Mouse (Mus musculus) heart, postnatal 14 days (tissue): ENCODE measurements around the gene Hectd3. TPM values are rescaled to one million over a fixed set of nuclear protein-coding genes. Genes with fewer than 3 reads are reported as not detected.
A peak's percentile ranks its signal among the peaks of the same experiment; 100 is the strongest.

Experiments used
- DNase-seq, 2 experiments: peaks; one replicate each; pipeline ENCODE4 v3.0.0; 2021 to 2022
- intact Hi-C: fragments of 180-260 bp; cut with DNase I; formaldehyde crosslinking; loops from one replicate; pipeline ENCODE4 v1.15.1; 2025
- total RNA-seq, 2 experiments: library from RNA; stranded (reverse); gene quantifications; 2 replicates each; pipeline ENCODE4 v1.2.3; 2021

Gene Hectd3
- total RNA-seq, 2 experiments from 2014 or later, result 18.6 to 18.9 TPM

DNA sequence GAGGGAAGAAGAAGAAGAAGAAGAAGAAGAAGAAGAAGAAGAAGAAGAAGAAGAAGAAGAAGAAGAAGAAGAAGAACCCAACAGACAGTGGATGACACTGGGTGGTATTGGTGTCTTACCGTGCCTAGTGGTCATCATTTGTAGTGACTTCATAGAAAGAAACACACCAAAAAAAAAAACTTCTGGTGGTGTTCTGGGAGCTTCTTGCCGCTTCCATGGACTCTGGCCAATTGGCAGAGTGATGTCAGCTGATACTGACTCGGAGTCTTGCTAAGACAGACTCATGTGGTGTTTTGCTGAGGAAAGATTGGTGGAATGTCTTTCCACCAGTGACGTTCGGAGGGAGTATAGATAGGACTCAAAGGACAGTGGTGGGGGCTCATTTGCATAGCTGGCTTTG is 15.1 kb downstream of the Hectd3 start:
- intact Hi-C loops, result no loop called here
- no peak for DNase-seq

DNA sequence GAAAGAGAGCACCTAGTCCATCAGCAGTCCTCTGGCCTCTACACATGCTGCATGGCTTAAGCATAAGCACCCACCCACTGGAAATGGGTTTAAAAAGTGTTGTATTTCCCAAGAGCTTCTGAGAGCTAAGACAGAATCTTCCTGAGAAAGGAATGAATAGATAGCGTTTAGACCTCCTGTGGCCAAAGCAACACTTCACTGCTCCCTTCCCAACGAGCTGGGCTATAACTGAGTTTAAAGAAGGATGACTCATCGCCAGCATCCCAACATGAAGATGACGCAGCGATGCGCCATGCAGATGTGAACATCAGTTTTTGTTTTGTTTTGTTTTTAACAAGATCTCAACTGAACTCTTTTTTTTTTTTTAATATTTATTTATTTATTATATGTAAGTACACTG is 18.5 kb downstream of the Hectd3 start:
- no peak for DNase-seq
- intact Hi-C loops, result no loop called here

DNA sequence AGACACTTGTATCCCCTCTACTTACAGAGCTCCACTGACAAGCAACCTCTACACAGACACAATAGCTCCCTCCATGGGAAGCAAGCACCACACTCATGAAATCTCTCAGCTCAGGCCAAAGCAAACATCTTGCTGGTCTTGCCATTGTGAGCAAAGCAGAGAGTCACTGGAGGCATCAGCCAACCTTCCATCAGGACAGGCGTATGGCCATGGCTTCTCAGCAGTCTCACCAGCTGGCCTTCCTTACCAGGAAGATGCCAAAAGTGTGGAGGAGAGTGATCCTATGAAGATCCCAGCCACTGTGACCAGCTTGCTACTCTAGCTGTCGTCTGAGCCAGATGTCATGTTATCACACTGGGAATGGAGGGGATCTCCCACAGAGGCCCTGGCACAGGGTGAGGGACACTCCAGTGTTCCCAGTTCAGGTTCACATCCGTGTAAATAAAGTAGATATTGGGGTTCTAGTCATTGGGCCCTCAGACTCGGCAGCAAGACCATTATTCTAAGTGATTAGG is 19.8 kb downstream of the Hectd3 start:
- DNase-seq, result no peak
- intact Hi-C loops, result loop anchor here (5.0 kb wide), 1 partner anchor 82 kb away; the partner anchor contains the start of gene Ptch2

DNA sequence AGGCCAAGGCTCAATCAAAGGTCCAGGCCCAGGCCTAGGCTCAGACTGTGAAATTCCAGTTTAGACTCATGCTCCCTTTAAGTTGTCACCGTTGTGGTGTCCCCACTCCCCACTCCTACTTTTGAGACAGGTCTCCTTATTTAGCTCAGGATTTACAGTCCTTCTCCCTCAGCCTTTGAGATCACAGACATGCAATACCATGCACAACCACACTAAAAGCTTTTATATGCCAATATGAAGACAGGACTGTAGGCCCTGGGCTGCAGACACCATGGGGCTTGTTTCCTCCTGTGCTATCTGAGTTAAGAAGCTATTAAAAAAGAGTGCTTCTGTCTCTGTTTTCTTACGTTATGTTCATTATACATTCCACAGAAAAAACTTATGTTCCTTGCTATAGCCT is 22.6 kb downstream of the Hectd3 start:
- DNase-seq, result no peak
- intact Hi-C loops, result loop anchor here (5.0 kb wide), 1 partner anchor 80 kb away; the partner anchor contains the start of gene Ptch2

DNA sequence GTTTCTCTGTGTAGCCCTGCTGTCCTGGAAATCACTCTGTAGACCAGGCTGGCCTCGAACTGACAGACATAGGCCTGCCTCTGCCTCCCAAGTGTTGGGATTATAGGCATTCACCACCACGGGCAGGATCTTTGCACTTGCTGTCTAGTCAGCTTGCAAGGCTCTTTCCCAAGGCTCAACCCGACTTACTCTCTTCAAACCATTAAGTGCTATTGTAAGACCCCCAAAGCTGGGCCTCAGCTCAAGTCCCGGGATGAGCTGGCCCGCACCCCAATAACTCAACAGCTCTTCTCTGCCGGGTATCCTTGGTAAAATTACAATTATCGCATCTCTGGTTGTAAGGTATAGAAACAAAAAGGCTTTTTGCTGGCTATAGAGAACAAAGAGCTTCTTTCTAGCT is 23.2 kb downstream of the Hectd3 start:
- no peak for DNase-seq
- intact Hi-C loops, result loop anchor here (5.0 kb wide), 1 partner anchor 79 kb away; the partner anchor contains the start of gene Ptch2

DNA sequence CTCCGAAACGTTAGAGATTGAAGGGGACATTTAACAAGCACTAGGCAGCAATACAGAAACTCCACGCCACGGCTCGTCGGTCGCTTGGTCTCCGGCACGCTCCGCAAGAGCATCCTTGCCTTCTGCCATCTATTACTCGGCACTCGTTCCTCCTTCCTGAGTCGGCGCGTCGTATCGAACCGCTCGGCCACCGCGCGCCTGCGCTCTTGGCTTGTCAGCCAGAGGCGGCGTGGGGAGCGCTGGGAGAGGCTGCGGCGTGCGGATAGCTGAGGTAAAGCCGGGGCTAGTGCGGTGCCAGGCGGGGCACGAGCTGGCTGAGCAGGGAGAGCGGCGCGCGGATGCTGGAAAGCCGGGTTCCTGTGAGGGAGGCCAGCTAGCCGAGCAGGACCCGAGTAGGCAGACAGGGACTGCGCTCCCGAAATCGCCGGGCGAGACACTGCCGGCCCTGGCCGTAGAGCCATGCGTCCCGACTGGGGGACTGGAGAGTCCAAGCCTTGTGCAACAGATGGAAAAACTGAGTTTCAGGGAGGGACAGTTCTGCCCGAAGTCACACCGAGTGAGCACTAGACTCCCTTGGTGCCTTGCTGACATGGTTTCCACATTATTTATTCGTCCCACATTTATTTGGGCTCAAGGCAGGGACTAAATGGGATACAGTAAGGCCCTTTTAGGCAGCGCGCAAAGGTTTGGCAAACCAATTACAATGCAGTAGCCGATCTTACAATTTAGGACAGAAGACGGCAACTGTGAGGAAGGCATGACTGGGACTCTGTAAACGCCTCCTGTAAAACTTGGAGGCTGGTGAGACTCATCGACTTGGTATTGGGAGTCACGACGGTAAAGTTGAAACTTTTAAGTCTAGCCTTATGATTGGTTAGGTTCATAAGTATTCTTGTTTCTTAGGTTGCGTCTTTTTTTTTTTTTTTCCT is 24.4 kb downstream of the Hectd3 start, which contains the start of gene Eif2b3:
Gene Eif2b3, plus strand, starts transcription at position 197 of the 929 bp plus-strand sequence.
- intact Hi-C loops, result loop anchor here (5.0 kb wide), 1 partner anchor 78 kb away; the partner anchor contains the start of gene Ptch2
- DNase-seq, result peak; percentile 90 to 92

DNA sequence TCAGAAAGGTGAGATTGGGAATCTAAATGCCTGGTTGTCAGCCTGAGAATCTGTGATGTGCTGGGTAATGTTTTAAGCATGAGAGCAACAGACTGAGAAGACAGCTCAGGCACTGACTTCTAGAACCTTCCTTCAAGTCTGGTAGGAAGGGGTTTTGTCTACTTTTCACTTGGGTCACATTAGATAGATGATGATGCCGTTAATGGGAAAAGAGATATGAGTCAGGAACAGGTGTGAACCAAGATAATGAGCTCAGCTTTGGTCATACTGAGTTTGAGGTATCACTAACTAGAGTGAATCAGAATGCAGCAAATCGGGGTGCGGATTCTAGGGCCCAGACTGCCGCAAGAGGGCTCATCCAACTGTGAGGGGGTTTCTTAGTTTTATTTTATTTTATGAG is 28.4 kb downstream of the Hectd3 start:
- intact Hi-C loops, result no loop called here
- DNase-seq, result no peak

DNA sequence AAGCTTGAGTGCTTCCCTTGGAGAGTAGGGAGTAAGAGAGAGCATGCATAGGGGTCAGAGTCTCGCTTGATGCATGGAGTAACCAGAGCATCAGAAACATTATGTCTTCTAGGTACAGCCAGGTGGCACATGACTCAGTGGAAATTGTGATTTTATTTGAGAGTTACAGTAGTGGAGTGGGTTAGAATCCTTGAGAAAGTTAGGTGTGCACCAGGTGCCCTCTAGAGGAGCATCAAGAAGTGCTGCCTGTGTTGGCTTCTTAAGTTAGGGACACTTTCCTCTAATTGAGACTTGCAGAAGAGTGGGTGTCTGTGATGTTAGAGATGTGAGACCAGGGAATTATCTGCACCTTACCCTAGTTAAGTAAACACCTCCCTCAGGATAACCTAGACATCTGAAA is 36.0 kb downstream of the Hectd3 start:
- intact Hi-C loops, result no loop called here
- no peak for DNase-seq

DNA sequence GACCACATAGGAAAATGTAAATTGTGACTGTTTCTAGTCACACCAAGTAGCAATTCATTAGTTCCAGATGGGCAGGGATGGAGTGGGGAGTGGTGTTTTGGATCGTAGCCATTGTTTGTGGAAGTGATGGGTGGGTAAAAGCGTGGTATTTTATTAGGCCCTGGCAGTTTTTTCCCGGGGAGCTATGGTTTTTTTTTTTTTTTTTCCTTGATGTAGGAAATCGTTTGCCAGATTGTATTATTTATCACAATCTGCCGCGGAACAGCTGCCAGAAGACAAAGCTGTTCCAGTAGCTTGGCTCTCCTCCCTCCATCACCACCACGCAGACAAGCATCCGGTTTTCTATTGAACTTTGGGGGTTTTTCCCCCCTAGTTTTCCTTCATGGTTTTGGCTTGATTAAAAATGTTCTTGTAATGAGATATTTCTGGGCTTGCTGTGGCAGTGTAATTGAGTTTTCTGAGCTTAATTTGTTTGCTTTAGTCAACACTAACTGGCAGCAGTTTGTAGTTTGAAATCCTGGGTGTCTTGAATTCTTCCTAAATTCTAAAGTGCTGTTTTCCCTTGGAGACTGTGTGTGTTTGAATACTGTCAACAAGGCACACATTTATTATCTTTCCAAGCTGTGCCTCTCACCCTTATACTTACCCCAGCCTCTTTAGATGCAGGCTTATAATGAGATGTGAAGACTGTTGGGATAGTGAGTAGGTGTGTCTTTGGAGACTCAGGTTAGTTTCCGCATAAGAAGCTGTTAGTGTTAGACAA is 45.0 kb downstream of the Hectd3 start:
- DNase-seq, result peak; percentile 60 to 64
- intact Hi-C loops, result no loop called here

DNA sequence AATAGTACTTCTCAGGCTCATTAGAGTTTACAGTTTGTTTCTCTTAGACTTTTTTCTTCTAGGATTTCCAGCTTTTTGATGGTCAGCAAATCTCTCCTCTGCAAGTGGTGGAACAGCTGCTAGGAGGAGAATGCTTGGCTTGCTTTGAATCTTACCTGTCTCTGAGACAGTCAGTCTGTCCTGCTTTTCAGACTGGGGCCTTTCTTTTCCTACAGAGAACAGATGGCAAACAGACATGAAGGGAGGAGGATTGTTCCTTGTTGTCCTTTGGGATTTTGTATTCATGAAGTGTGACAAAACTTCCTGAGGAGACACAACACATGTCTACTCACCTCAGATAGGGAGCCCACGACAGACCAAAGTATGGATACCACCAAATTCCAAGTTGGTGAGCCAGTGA is 45.7 kb downstream of the Hectd3 start:
- no peak for DNase-seq
- intact Hi-C loops, result no loop called here

DNA sequence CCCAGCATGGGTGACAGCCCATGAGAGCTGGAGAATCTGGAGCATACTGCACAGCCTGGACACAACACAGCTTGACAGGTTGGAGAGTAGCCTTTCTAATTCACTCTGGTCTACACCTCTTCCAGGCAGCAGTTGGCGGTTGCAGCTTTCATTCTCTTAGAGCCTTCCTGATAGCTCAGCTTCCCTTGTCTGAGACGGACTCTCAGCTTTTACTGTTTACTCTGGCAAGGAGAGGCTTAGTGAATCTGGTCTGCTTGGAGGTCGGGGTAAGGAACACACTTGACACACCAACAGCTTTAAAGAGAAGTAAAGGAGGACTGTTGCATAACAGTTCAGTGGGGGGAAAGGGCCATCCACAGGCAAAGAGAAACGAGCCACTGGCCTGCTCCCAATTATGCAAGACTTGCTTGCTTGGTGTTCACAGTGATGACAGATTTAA is 46.2 kb downstream of the Hectd3 start:
- intact Hi-C loops, result no loop called here
- DNase-seq, result peak; percentile 66 to 76

DNA sequence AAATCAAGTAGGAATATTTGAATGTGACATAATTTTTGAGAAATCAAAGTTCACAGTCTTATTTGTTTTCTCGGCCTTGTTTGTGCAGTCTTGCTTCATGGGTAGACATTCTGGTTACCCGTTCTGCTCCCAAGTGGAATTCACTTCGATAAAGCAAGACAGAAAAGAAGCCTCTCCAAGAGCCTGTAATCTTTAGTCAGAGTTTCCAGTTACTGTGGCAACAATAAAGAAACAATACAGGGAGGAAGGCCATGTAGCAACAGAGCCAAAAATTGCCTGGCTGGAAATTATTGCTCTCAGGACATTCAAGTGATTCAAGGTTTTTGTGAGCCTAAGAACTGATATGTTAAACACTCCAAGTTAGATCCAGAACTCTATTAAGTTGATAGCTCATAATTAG is 53.7 kb downstream of the Hectd3 start:
- DNase-seq, result peak; percentile 12 to 34
- intact Hi-C loops, result no loop called here

DNA sequence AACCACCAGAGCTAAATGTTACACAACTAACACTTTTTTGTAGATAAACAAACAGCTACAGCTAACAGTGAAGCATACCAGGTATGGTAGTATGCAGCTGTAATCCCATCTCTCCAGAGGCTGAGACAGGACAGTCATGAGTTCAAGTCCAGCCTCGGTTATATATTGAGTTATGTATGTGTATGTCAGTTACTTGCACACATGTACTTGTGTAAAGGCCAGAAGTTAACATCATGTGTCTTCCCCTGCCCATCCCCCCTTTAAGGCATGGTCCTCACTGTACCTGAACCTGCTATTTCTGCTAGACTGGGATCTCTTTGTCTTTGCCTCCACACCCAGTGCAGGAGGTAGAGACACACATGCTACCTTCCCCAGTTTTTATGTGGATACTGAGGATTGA is 54.4 kb downstream of the Hectd3 start:
- intact Hi-C loops, result no loop called here

DNA sequence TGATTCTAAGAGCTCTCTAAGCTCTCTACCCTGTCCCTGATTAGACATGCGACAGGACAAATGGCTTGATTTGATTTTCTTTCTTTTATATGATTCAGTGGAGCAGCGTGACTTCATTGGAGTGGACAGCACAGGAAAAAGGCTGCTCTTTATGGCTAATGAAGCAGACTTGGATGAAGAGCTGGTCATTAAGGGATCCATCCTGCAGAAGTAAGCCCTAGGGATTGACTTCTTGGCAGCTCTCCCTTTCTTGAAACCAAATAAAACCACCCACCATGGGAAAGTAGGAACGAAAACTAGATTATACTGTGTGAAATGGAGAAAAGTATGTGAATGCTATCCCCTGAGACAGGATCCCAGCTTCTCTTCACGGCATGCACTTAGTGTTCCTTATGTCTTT is 57.5 kb downstream of the Hectd3 start:
- intact Hi-C loops, result no loop called here
- peak; percentile 30 to 50 for DNase-seq

More for the DNA sequence above, 54.4 kb downstream of the Hectd3 start:
- no peak for DNase-seq

DNA sequence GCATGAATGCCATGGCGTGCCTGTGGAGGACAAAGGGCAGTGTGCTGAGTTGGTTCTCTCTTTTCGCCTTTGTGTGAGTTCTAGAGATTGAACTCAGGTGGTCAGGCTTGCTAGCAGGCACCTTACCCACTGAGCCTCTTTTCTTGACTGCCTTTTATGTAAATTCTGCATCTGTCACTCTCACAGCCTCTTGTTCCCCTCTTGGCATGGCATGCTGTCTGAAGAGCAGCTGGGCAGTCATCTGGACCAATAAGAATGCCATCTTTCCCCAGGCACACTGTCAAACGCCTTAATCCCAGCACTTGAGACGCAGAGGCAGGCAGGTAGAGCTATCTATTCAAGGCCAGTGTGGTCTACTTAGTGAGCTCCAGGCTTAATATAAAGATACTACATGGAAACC is 58.8 kb downstream of the Hectd3 start:
- intact Hi-C loops, result no loop called here
- no peak for DNase-seq

Other genes with a start within 250 kb of the Hectd3 start
- gene Toe1, start 187.7 kb upstream of the Hectd3 start, total RNA-seq, result 1 to 10 TPM; 8.6 to 9.3 TPM
- under 1 TPM; 0.88 to 0.96 TPM for gene Mutyh, start 187.6 kb upstream of the Hectd3 start, total RNA-seq
- gene Hpdl, start 173.6 kb upstream of the Hectd3 start, total RNA-seq, result 1 to 10 TPM; 3.2 to 3.6 TPM
- 1 to 10 TPM; 1.1 to 1.6 TPM for gene Zswim5, start 117.9 kb upstream of the Hectd3 start, total RNA-seq
- gene Urod, start 904 bp upstream of the Hectd3 start, total RNA-seq, result 100 to 1,000 TPM in 1 of 2 experiments, 10 to 100 TPM in 1; 92.7 to 106 TPM
- gene Eif2b3, start 24.1 kb downstream of the Hectd3 start, total RNA-seq, result 10 to 100 TPM; 14.9 to 15.5 TPM
- gene Ptch2, start 100.8 kb downstream of the Hectd3 start, total RNA-seq, result 1 to 10 TPM; 1.5 to 1.7 TPM
- gene Btbd19, start 130.4 kb downstream of the Hectd3 start, total RNA-seq, result 1 to 10 TPM; 3.3 to 5.5 TPM
- gene Tctex1d4, start 131.5 kb downstream of the Hectd3 start, total RNA-seq, result not detected
- 1 to 10 TPM; 1.8 to 3.1 TPM for gene Plk3, start 138.6 kb downstream of the Hectd3 start, total RNA-seq
- 100 to 1,000 TPM; 590 to 604 TPM for gene Rps8, start 160.9 kb downstream of the Hectd3 start, total RNA-seq
- gene Kif2c, start 187.3 kb downstream of the Hectd3 start, total RNA-seq, result 1 to 10 TPM; 1.7 to 3.4 TPM